Mouse (Mus musculus): ENCODE measurements at regions not wholly inside any gene's neighbourhood (a gene's known extent, or its start where the extent isn't known, plus 50 kb on each side); places are given as distances from the start of the nearest gene placed in this dataset.

GRCm38 (mm10) chr10:124208317-124208716 lies 944.5 kb downstream of the Fam19a2 start:
- H3K36me3 ChIP-seq, result no peaks in the 10 kb centered on the region
- 92% methylated on average over 2 of the region's 2 CpGs for WGBS
- no peak overlapping the region for H3K4me2 ChIP-seq
- H3K4me3 ChIP-seq, result no peak overlapping the region
- H3K27ac ChIP-seq (replicated peaks), result no peak overlapping the region
- no peaks in the 10 kb centered on the region for H3K9me3 ChIP-seq
- no peaks in the 10 kb centered on the region for H3K4me1 ChIP-seq (replicated peaks)
- no peaks in the 10 kb centered on the region for H3K27me3 ChIP-seq
- ATAC-seq (ENCODE audit: low read depth), result no peak
- H3K9ac ChIP-seq, result no peak overlapping the region

- no peaks in the 10 kb centered on the region for H3K4me1 ChIP-seq (replicated peaks)
- H3K9ac ChIP-seq, result no peak overlapping the region
- no peak overlapping the region for H3K4me3 ChIP-seq
- H3K36me3 ChIP-seq, result no peaks in the 10 kb centered on the region
- H3K9me3 ChIP-seq, result no peaks in the 10 kb centered on the region
- no peak overlapping the region for H3K27ac ChIP-seq (replicated peaks)
- H3K27me3 ChIP-seq, result no peaks in the 10 kb centered on the region
- no peak overlapping the region for H3K4me2 ChIP-seq
- no peak for ATAC-seq (ENCODE audit: low read depth)
- WGBS, result 89% methylated on average over 1 of the region's 1 CpGs
Observed at GRCm38 (mm10) chr10:124219461-124219860, 955.7 kb downstream of the Fam19a2 start.

- Histone ChIP-seq H3K36me3 (no peaks in the 10 kb centered on the region), H3K9ac (no peak overlapping the region), H3K4me1 (replicated peaks) (no peaks in the 10 kb centered on the region), H3K4me2 (no peak overlapping the region), H3K4me3 (no peak overlapping the region), H3K27ac (replicated peaks) (no peak overlapping the region), H3K9me3 (no peaks in the 10 kb centered on the region), H3K27me3 (no peaks in the 10 kb centered on the region)
- ATAC-seq (ENCODE audit: low read depth), result no peak
- WGBS, result 76% methylated on average over 2 of the region's 2 CpGs
Observed at GRCm38 (mm10) chr10:124222068-124222467, 958.3 kb downstream of the Fam19a2 start.

- Histone ChIP-seq H3K9me3 (no peaks in the 10 kb centered on the region), H3K27me3 (no peaks in the 10 kb centered on the region), H3K4me2 (no peak overlapping the region), H3K27ac (replicated peaks) (no peak overlapping the region), H3K4me3 (no peak overlapping the region), H3K36me3 (no peaks in the 10 kb centered on the region), H3K4me1 (replicated peaks) (no peaks in the 10 kb centered on the region), H3K9ac (no peak overlapping the region)
- ATAC-seq (ENCODE audit: low read depth), result no peak
- WGBS, result 88% methylated on average over 1 of the region's 1 CpGs
Observed at GRCm38 (mm10) chr10:124227061-124227460, 963.3 kb downstream of the Fam19a2 start.

- H3K27ac ChIP-seq (replicated peaks), result no peak overlapping the region
- H3K9me3 ChIP-seq, result no peaks in the 10 kb centered on the region
- whole genome bisulfite sequencing, result 39% methylated on average over 4 of the region's 4 CpGs
- no peak overlapping the region for H3K9ac ChIP-seq
- H3K4me1 ChIP-seq (replicated peaks), result no peaks in the 10 kb centered on the region
- no peaks in the 10 kb centered on the region for H3K27me3 ChIP-seq
- H3K4me3 ChIP-seq, result no peak overlapping the region
- ATAC-seq (ENCODE audit: low read depth), result no peak
- no peaks in the 10 kb centered on the region for H3K36me3 ChIP-seq
- no peak overlapping the region for H3K4me2 ChIP-seq
Observed at GRCm38 (mm10) chr10:124249358-124249757, 985.6 kb downstream of the Fam19a2 start.

- WGBS, result 71% methylated on average over 4 of the region's 4 CpGs
- Histone ChIP-seq H3K9me3 (no peaks in the 10 kb centered on the region), H3K27me3 (no peaks in the 10 kb centered on the region), H3K4me1 (replicated peaks) (no peaks in the 10 kb centered on the region), H3K9ac (no peak overlapping the region), H3K27ac (replicated peaks) (no peak overlapping the region), H3K4me3 (no peak overlapping the region), H3K36me3 (no peaks in the 10 kb centered on the region), H3K4me2 (no peak overlapping the region)
- ATAC-seq (ENCODE audit: low read depth), result no peak
Observed at GRCm38 (mm10) chr10:124250004-124250403, 986.2 kb downstream of the Fam19a2 start.

- H3K9me3 ChIP-seq, result no peaks in the 10 kb centered on the region
- H3K27me3 ChIP-seq, result no peaks in the 10 kb centered on the region
- H3K4me1 ChIP-seq (replicated peaks), result no peaks in the 10 kb centered on the region
- no peak for ATAC-seq (ENCODE audit: low read depth)
- 72% methylated on average over 18 of the region's 18 CpGs for WGBS
- H3K4me3 ChIP-seq, result no peak overlapping the region
- no peak overlapping the region for H3K4me2 ChIP-seq
- no peak overlapping the region for H3K9ac ChIP-seq
- H3K36me3 ChIP-seq, result no peaks in the 10 kb centered on the region
- no peak overlapping the region for H3K27ac ChIP-seq (replicated peaks)
Observed at GRCm38 (mm10) chr10:124288301-124288995, 1024.7 kb downstream of the Fam19a2 start.

- no peaks in the 10 kb centered on the region for H3K36me3 ChIP-seq
- 87% methylated on average over 2 of the region's 2 CpGs for WGBS
- no peak overlapping the region for H3K27ac ChIP-seq (replicated peaks)
- H3K4me1 ChIP-seq (replicated peaks), result no peaks in the 10 kb centered on the region
- no peak overlapping the region for H3K9ac ChIP-seq
- H3K4me2 ChIP-seq, result no peak overlapping the region
- peaks cover 3% of the 10 kb centered on the region; the same call in 1 of the 2 replicates for H3K9me3 ChIP-seq
- no peak for ATAC-seq (ENCODE audit: low read depth)
- no peaks in the 10 kb centered on the region for H3K27me3 ChIP-seq
- no peak overlapping the region for H3K4me3 ChIP-seq
Observed at GRCm38 (mm10) chr10:124297198-124297677, 1033.4 kb downstream of the Fam19a2 start.

- Histone ChIP-seq H3K9ac (no peak overlapping the region), H3K4me2 (no peak overlapping the region), H3K36me3 (no peaks in the 10 kb centered on the region), H3K4me1 (replicated peaks) (no peaks in the 10 kb centered on the region), H3K9me3 (no peaks in the 10 kb centered on the region), H3K27me3 (no peaks in the 10 kb centered on the region), H3K4me3 (no peak overlapping the region), H3K27ac (replicated peaks) (no peak overlapping the region)
- WGBS, result 60% methylated on average over 1 of the region's 1 CpGs
- no peak for ATAC-seq (ENCODE audit: low read depth)
Observed at GRCm38 (mm10) chr10:124304683-124305082, 1040.9 kb downstream of the Fam19a2 start.

GRCm38 (mm10) chr10:124305644-124306043 lies 1041.8 kb downstream of the Fam19a2 start:
- no peak for ATAC-seq (ENCODE audit: low read depth)
- Histone ChIP-seq H3K27ac (replicated peaks) (no peak overlapping the region), H3K4me1 (replicated peaks) (no peaks in the 10 kb centered on the region), H3K9me3 (no peaks in the 10 kb centered on the region), H3K4me3 (no peak overlapping the region), H3K27me3 (no peaks in the 10 kb centered on the region), H3K36me3 (no peaks in the 10 kb centered on the region), H3K9ac (no peak overlapping the region), H3K4me2 (no peak overlapping the region)
- 87% methylated on average over 3 of the region's 3 CpGs for WGBS

GRCm38 (mm10) chr10:124318761-124319160 lies 1055.0 kb downstream of the Fam19a2 start:
- no peak overlapping the region for H3K4me2 ChIP-seq
- H3K27ac ChIP-seq (replicated peaks), result no peak overlapping the region
- H3K4me1 ChIP-seq (replicated peaks), result no peaks in the 10 kb centered on the region
- no peak overlapping the region for H3K9ac ChIP-seq
- H3K36me3 ChIP-seq, result no peaks in the 10 kb centered on the region
- 7% methylated on average over 1 of the region's 1 CpGs for WGBS
- no peaks in the 10 kb centered on the region for H3K27me3 ChIP-seq
- no peak overlapping the region for H3K4me3 ChIP-seq
- no peaks in the 10 kb centered on the region for H3K9me3 ChIP-seq
- ATAC-seq (ENCODE audit: low read depth), result no peak

- Histone ChIP-seq H3K4me3 (no peak overlapping the region), H3K9me3 (no peaks in the 10 kb centered on the region), H3K4me1 (replicated peaks) (no peaks in the 10 kb centered on the region), H3K9ac (no peak overlapping the region), H3K36me3 (no peaks in the 10 kb centered on the region), H3K27ac (replicated peaks) (no peak overlapping the region), H3K27me3 (no peaks in the 10 kb centered on the region), H3K4me2 (no peak overlapping the region)
- ATAC-seq (ENCODE audit: low read depth), result no peak
- WGBS, result 58% methylated on average over 8 of the region's 8 CpGs
Observed at GRCm38 (mm10) chr10:124320191-124321110, 1056.7 kb downstream of the Fam19a2 start.

All from neural tube, embryonic 13.5 days (tissue).